Mouse (Mus musculus): ENCODE measurements around the gene Psmb1. TPM values are rescaled to one million over a fixed set of nuclear protein-coding genes. Genes with fewer than 3 reads are reported as not detected.
"Not testable (repeated sequence)": the region's sequence is repeated elsewhere in the genome, so short reads cannot be mapped to it uniquely, and the experiment has no call there.

Gene Psmb1
- polyA plus RNA-seq (2015; fragmentation: Nextera tagmentation; extraction: Ambion mirVana): 252 and 265 TPM in 2 replicates

GRCm38 (mm10) chr17:15499656-15500394, at the start of gene Psmb1, which contains the start of gene Tbp:
Gene Psmb1 (minus strand): TSS chr17:15499751.
Gene Tbp (plus strand): TSS chr17:15499888.
- Histone ChIP-seq H3K27ac (peak within 1 kb of the TSS; percentile 64), H3K36me3 (peaks cover 29% of the 10 kb centered on the region), H3K4me1 (peaks cover 35% of the 10 kb centered on the region), H3K4me3 (peak within 1 kb of the TSS; percentile 93), H3K27me3 (no peaks in the 10 kb centered on the region), H3K9me3 (no peaks in the 10 kb centered on the region), H3K4me2 (replicated peaks) (peak within 1 kb of the TSS; percentile 82), H3K9ac (peak within 1 kb of the TSS; percentile 94)
- under 1% methylated on average over 63 of the region's 63 CpGs for WGBS
- ATAC-seq (ENCODE audit: low FRiP score, low read depth): peak; percentile 91

DNA sequence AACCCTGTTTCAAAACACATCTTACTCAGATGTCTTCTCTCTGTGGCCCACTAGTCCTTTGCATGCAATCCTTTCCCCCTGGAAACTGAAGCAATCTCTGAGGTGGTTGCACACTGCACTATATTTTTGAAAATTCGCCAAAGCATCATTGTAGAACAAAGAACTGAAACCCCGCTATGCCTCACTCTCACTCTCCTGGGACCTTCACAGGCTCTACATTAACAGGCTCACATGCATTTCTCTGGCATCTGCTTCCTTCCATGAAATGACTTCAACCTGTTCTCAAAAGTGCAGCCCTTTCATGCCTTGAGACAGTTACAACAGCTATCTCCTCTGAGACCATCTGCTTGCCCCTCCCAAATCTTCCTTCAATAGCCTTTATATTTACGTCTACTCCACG, 46.9 kb upstream of the Psmb1 start:
- 70% methylated on average over 4 of the region's 4 CpGs for WGBS
- H3K4me1 ChIP-seq: no peaks in the 10 kb centered on the region
- no peak overlapping the region for H3K27ac ChIP-seq
- no peak overlapping the region for H3K4me3 ChIP-seq
- no peaks in the 10 kb centered on the region for H3K36me3 ChIP-seq
- no peaks in the 10 kb centered on the region for H3K27me3 ChIP-seq
- H3K4me2 ChIP-seq (replicated peaks): no peak overlapping the region
- no peak for ATAC-seq (ENCODE audit: low FRiP score, low read depth)
- H3K9me3 ChIP-seq: 0 out of 2 replicates have a peak, but pooled peaks cover 3% of the 10 kb centered on the region
- H3K9ac ChIP-seq: no peak overlapping the region

- not testable (repeated sequence) for H3K36me3 ChIP-seq; H3K9me3 ChIP-seq; H3K4me3 ChIP-seq; H3K27ac ChIP-seq; H3K4me1 ChIP-seq; H3K9ac ChIP-seq; ATAC-seq (ENCODE audit: low FRiP score, low read depth); H3K27me3 ChIP-seq; H3K4me2 ChIP-seq (replicated peaks)
- WGBS: 50% methylated on average over 4 of the region's 4 CpGs
Observed at GRCm38 (mm10) chr17:15543868-15544267, 44.3 kb upstream of the Psmb1 start.

DNA sequence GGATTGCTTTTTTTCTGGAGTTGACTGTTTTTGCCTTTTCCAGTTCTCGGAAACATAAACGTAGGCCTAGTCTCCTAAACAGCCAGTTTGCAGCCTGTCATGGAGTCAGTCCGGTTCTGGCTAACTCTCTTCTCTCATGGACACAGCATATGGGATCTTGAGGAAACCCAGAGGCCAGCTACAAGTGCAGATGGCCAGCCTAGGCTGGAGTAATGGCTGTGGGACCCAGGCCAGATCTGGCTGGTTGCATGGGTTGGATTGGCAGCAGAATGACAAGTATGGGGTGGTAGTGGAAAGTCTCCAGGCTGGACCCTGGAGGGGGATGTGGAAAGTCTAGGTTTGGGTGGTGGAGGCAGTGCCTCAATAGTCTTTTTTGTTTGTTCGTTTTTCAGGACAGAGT, 40.8 kb upstream of the Psmb1 start:
- H3K4me2 ChIP-seq (replicated peaks): no peak overlapping the region
- H3K4me3 ChIP-seq: no peak overlapping the region
- 72% methylated on average over 4 of the region's 4 CpGs for WGBS
- 0 out of 2 replicates have a peak, but pooled peaks cover 3% of the 10 kb centered on the region for H3K9me3 ChIP-seq
- no peak overlapping the region for H3K9ac ChIP-seq
- 0 out of 2 replicates have a peak, but pooled peaks cover 6% of the 10 kb centered on the region for H3K4me1 ChIP-seq
- peaks cover 24% of the 10 kb centered on the region for H3K27me3 ChIP-seq
- ATAC-seq (ENCODE audit: low FRiP score, low read depth): no peak
- H3K36me3 ChIP-seq: no peaks in the 10 kb centered on the region
- H3K27ac ChIP-seq: no peak overlapping the region

- H3K27ac ChIP-seq: no peak overlapping the region
- H3K4me1 ChIP-seq: 0 out of 2 replicates have a peak, but pooled peaks cover 6% of the 10 kb centered on the region
- H3K27me3 ChIP-seq: peaks cover 32% of the 10 kb centered on the region
- no peaks in the 10 kb centered on the region for H3K36me3 ChIP-seq
- peak overlapping the region; percentile 85 for H3K4me2 ChIP-seq (replicated peaks)
- H3K4me3 ChIP-seq: peak overlapping the region; percentile 51
- ATAC-seq (ENCODE audit: low FRiP score, low read depth): no peak
- peak overlapping the region; percentile 59 for H3K9ac ChIP-seq
- H3K9me3 ChIP-seq: no peaks in the 10 kb centered on the region
- WGBS: 1% methylated on average over 33 of the region's 33 CpGs
Observed at GRCm38 (mm10) chr17:15536457-15536904, 36.9 kb upstream of the Psmb1 start.

GRCm38 (mm10) chr17:15535943-15536342, 36.4 kb upstream of the Psmb1 start:
- H3K4me1 ChIP-seq: 0 out of 2 replicates have a peak, but pooled peaks cover 6% of the 10 kb centered on the region
- peaks cover 32% of the 10 kb centered on the region for H3K27me3 ChIP-seq
- no peaks in the 10 kb centered on the region for H3K9me3 ChIP-seq
- no peak overlapping the region for H3K27ac ChIP-seq
- H3K36me3 ChIP-seq: no peaks in the 10 kb centered on the region
- 18% methylated on average over 8 of the region's 8 CpGs for WGBS
- peak overlapping the region; percentile 51 for H3K4me3 ChIP-seq
- H3K4me2 ChIP-seq (replicated peaks): peak overlapping the region; percentile 85
- no peak for ATAC-seq (ENCODE audit: low FRiP score, low read depth)
- H3K9ac ChIP-seq: peak overlapping the region; percentile 59; the same call in 1 of the 2 replicates

- Histone ChIP-seq H3K4me2 (replicated peaks) (no peak overlapping the region), H3K27me3 (peaks cover 32% of the 10 kb centered on the region), H3K9ac (no peak overlapping the region), H3K36me3 (no peaks in the 10 kb centered on the region), H3K27ac (no peak overlapping the region), H3K4me3 (no peak overlapping the region), H3K4me1 (0 out of 2 replicates have a peak, but pooled peaks cover 6% of the 10 kb centered on the region), H3K9me3 (no peaks in the 10 kb centered on the region)
- 55% methylated on average over 10 of the region's 11 CpGs for WGBS
- no peak for ATAC-seq (ENCODE audit: low FRiP score, low read depth)
Observed at GRCm38 (mm10) chr17:15535162-15535800, 35.7 kb upstream of the Psmb1 start.

GRCm38 (mm10) chr17:15530141-15530540, 30.6 kb upstream of the Psmb1 start:
- Histone ChIP-seq H3K4me3 (no peak overlapping the region), H3K4me2 (replicated peaks) (no peak overlapping the region), H3K27ac (no peak overlapping the region; the same call in 1 of the 2 replicates), H3K36me3 (peaks cover 3% of the 10 kb centered on the region; the same call in 1 of the 2 replicates), H3K4me1 (peaks cover 16% of the 10 kb centered on the region), H3K9ac (no peak overlapping the region), H3K27me3 (peaks cover 6% of the 10 kb centered on the region), H3K9me3 (no peaks in the 10 kb centered on the region)
- 11% methylated on average over 5 of the region's 5 CpGs for WGBS
- ATAC-seq (ENCODE audit: low FRiP score, low read depth): no peak

- ATAC-seq (ENCODE audit: low FRiP score, low read depth): no peak
- Histone ChIP-seq H3K36me3 (peaks cover 15% of the 10 kb centered on the region), H3K9me3 (no peaks in the 10 kb centered on the region), H3K27ac (no peak overlapping the region), H3K9ac (no peak overlapping the region), H3K4me2 (replicated peaks) (no peak overlapping the region), H3K27me3 (no peaks in the 10 kb centered on the region), H3K4me3 (no peak overlapping the region), H3K4me1 (peaks cover 16% of the 10 kb centered on the region)
- 82% methylated on average over 2 of the region's 2 CpGs for WGBS
Observed at GRCm38 (mm10) chr17:15528887-15529286, 29.3 kb upstream of the Psmb1 start.

DNA sequence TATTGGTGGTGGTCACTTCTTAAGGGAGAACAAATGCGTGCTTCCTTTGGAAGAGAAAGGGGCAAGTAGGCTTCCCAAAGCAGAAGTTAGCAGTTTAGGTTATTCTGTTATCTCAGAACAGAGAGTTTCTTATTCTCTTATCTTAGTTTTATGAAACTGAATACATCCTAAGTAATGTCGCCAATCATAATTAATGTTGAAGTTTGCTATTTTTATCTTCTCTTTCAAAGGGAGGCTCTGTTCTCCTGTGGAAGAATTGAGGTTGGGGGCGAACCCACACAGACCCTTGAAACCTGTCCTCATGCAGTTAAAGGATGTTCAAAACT, 28.2 kb upstream of the Psmb1 start:
- ATAC-seq (ENCODE audit: low FRiP score, low read depth): no peak
- Histone ChIP-seq H3K27ac (no peak overlapping the region), H3K4me1 (peaks cover 16% of the 10 kb centered on the region), H3K4me3 (peak overlapping the region; percentile 65), H3K9ac (peak overlapping the region; percentile 78), H3K4me2 (replicated peaks) (peak overlapping the region; percentile 76), H3K27me3 (no peaks in the 10 kb centered on the region), H3K36me3 (peaks cover 23% of the 10 kb centered on the region), H3K9me3 (no peaks in the 10 kb centered on the region)
- WGBS: 61% methylated on average over 3 of the region's 3 CpGs

DNA sequence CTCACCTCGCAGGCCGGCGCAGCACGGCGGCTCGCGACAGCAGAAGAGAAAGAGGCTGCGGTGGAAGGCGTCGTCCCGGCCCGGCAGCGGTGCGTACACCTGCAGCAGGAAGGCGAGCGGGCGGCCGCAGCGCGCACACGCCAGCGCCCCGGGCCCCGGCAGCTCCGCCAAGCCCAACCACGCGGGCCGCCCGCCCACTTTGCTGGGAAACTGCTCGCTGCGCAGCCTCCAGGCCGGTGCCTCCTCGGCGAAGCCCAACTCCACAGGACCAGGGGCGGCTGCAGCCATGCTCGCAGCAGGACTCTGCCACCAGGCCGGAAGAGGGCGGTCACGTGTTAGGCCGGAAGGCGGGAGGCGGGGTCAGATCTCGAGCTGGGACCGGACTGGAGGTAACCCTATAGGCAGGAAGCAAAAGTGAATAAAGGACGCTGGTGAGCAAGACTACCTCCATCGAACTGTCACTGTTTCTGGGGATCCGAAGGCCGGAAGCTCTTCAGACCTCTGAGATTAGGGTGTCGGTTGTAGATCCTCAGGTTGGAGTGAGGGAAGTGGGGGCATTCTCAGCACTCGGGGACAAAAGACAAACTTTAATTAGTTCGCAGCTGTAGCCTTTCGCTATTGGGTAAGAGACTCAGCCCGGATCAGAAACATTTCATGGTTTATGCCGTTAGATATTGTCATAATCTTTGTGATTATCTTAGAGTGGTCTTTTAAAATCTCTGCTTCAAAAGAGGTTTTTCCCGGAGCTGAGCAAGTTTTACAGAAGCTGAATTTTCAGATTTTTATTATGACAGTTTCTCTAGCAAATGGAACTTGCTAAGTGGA, 27.6 kb upstream of the Psmb1 start, which contains the start of gene Pdcd2:
TSS of gene Pdcd2 (minus strand) at position 316 of the 825 bp plus-strand sequence.
- peak within 1 kb of the TSS; percentile 65 for H3K4me3 ChIP-seq
- H3K27me3 ChIP-seq: no peaks in the 10 kb centered on the region
- ATAC-seq (ENCODE audit: low FRiP score, low read depth): peak; percentile 99
- peak within 1 kb of the TSS; percentile 76 for H3K4me2 ChIP-seq (replicated peaks)
- H3K4me1 ChIP-seq: peaks cover 16% of the 10 kb centered on the region
- no peaks in the 10 kb centered on the region for H3K9me3 ChIP-seq
- H3K36me3 ChIP-seq: peaks cover 27% of the 10 kb centered on the region
- H3K9ac ChIP-seq: peak within 1 kb of the TSS; percentile 78
- peak within 1 kb of the TSS; percentile 71 for H3K27ac ChIP-seq
- WGBS: 1% methylated on average over 49 of the region's 55 CpGs
